Mouse (Mus musculus): Measurements from ENCODE around the gene Pten. TPM values are rescaled to one million over a fixed set of nuclear protein-coding genes. Genes with fewer than 3 reads are reported as not detected.

Pten gene
- polyA plus RNA-seq, 1 experiment from 2014 or later: 11.7 TPM

- Histone ChIP-seq H3K27ac (no peak overlapping the region), H3K4me2 (replicated peaks) (no peak overlapping the region), H3K36me3 (no peaks in the 10 kb centered on the region), H3K27me3 (replicated peaks) (no peaks in the 10 kb centered on the region), H3K9ac (no peak overlapping the region), H3K4me1 (no peaks in the 10 kb centered on the region), H3K4me3 (no peak overlapping the region), H3K9me3 (no peaks in the 10 kb centered on the region)
- 95% methylated on average over 2 of the region's 2 CpGs for WGBS
- no peak for ATAC-seq (ENCODE audit: low FRiP score, low read depth)
These were observed 72.6 kb downstream of the Pten start for GRCm38 (mm10) chr19:32829871-32830270.

GRCm38 (mm10) chr19:32831286-32831685, 74.0 kb downstream of the Pten start:
- Histone ChIP-seq H3K4me1 (no peaks in the 10 kb centered on the region), H3K4me2 (replicated peaks) (no peak overlapping the region), H3K4me3 (no peak overlapping the region), H3K9ac (no peak overlapping the region), H3K9me3 (no peaks in the 10 kb centered on the region), H3K27ac (no peak overlapping the region), H3K36me3 (no peaks in the 10 kb centered on the region), H3K27me3 (replicated peaks) (no peaks in the 10 kb centered on the region)
- WGBS: 94% methylated on average over 4 of the region's 4 CpGs
- no peak for ATAC-seq (ENCODE audit: low FRiP score, low read depth)

- no peak overlapping the region for H3K27ac ChIP-seq
- H3K9me3 ChIP-seq: no peaks in the 10 kb centered on the region
- H3K4me2 ChIP-seq (replicated peaks): no peak overlapping the region
- ATAC-seq (ENCODE audit: low FRiP score, low read depth): no peak
- H3K27me3 ChIP-seq (replicated peaks): no peaks in the 10 kb centered on the region
- H3K36me3 ChIP-seq: no peaks in the 10 kb centered on the region
- 93% methylated on average over 6 of the region's 6 CpGs for WGBS
- no peak overlapping the region for H3K4me3 ChIP-seq
- H3K4me1 ChIP-seq: no peaks in the 10 kb centered on the region
- no peak overlapping the region for H3K9ac ChIP-seq
These were observed 83.2 kb downstream of the Pten start for GRCm38 (mm10) chr19:32840491-32840890.

DNA sequence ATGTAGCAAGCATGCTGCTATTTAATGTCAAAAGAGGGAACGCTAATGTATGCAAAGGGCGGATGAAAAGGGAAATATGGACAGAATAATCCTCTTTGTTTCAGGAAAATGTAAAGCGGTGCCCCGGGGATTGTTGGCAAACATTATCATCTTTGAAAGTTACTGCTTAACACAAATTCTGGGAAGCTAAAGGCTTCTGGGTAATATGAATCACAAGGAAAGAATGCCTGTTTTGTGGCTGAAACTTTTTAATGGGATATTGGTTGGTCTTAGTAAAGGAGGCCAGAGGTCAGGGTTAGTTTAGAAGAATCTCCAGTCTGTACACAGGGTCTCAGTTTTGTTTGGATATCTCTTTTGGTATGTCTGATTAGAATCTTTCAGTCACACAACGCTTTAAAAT, 87.2 kb downstream of the Pten start:
- 85% methylated on average over 5 of the region's 5 CpGs for WGBS
- H3K9ac ChIP-seq: no peak overlapping the region

DNA sequence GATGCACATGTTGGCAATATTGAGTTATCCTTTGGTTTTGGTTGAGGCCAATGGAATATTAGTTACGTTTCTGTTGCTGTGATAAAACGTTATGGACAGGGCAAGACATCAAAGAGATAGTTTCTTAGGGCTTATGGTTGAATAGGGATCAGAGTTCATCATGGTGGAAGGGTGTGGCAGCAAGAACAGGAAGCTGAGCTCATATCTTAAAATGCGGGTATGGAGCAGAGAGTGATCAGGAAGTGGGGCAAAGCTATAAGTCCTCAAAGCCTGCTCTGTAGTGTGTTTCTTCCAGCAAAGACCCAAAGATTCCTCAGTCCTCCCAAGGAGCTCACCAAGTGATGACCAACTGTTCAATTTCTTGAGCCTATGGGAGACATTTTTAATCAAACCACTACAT, 90.7 kb downstream of the Pten start:
- H3K36me3 ChIP-seq: no peaks in the 10 kb centered on the region
- no peaks in the 10 kb centered on the region for H3K27me3 ChIP-seq (replicated peaks)
- no peaks in the 10 kb centered on the region for H3K9me3 ChIP-seq
- ATAC-seq (ENCODE audit: low FRiP score, low read depth): no peak
- H3K4me2 ChIP-seq (replicated peaks): no peak overlapping the region
- H3K27ac ChIP-seq: no peak overlapping the region
- H3K9ac ChIP-seq: no peak overlapping the region
- no peaks in the 10 kb centered on the region for H3K4me1 ChIP-seq
- no peak overlapping the region for H3K4me3 ChIP-seq
- 86% methylated on average over 3 of the region's 3 CpGs for WGBS

More for the DNA sequence above, 87.2 kb downstream of the Pten start:
- H3K36me3 ChIP-seq: no peaks in the 10 kb centered on the region
- no peak overlapping the region for H3K4me3 ChIP-seq
- H3K9me3 ChIP-seq: no peaks in the 10 kb centered on the region
- no peak overlapping the region for H3K4me2 ChIP-seq (replicated peaks)
- H3K27me3 ChIP-seq (replicated peaks): no peaks in the 10 kb centered on the region
- H3K4me1 ChIP-seq: no peaks in the 10 kb centered on the region
- no peak for ATAC-seq (ENCODE audit: low FRiP score, low read depth)
- H3K27ac ChIP-seq: no peak overlapping the region

- no peaks in the 10 kb centered on the region for H3K4me1 ChIP-seq
- H3K4me3 ChIP-seq: no peak overlapping the region
- 80% methylated on average over 3 of the region's 3 CpGs for WGBS
- H3K9me3 ChIP-seq: no peaks in the 10 kb centered on the region
- H3K27me3 ChIP-seq (replicated peaks): no peaks in the 10 kb centered on the region
- no peak for ATAC-seq (ENCODE audit: low FRiP score, low read depth)
- H3K9ac ChIP-seq: no peak overlapping the region
- no peak overlapping the region for H3K4me2 ChIP-seq (replicated peaks)
- H3K36me3 ChIP-seq: no peaks in the 10 kb centered on the region
- no peak overlapping the region for H3K27ac ChIP-seq
These were observed 95.0 kb downstream of the Pten start for GRCm38 (mm10) chr19:32852306-32852705.

DNA sequence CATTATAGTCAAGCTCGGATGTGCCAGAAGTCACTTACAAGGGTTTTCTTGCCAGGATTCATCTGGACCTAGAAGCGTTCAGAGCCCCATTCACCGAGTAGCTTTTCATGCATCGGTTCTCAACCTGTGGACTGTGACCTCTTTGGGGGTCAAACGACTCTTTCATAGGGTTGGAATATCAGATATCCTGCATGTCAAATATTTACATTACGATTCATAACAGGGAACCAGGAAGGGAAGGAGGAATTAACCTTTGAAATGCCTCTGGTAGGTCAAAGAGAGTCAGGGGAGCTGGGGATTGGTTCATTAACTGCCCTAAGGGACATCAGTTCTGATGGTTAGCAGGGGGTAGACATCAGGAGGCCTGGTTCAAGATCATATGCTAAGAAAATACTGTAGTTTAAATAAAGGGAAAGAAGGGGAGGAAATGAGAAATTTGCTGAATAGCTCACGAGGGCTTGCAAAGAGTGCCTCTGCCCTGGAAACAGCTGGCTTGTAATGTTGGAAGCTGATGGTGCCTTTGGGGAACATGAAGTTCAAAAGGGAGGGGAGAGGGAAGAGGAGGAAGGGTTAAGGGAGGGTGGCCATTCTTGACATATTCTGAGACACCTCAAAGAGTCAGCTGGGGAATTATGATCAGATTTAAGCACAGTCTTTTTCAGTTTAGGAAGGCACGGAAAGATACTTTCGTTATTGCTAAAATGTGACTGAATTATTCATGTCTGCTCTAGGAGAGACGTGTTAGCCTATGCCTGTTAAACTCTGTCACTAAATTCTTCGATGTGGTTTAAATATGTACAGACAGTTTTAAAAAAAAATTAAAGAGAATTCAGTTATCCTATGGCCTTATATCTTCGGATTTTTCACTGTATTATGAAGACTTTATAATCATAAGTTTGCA, 104.6 kb downstream of the Pten start:
- no peak overlapping the region for H3K4me2 ChIP-seq (replicated peaks)
- no peak overlapping the region for H3K9ac ChIP-seq
- 77% methylated on average over 12 of the region's 12 CpGs for WGBS
- no peak overlapping the region for H3K4me3 ChIP-seq
- ATAC-seq (ENCODE audit: low FRiP score, low read depth): no peak
- H3K27me3 ChIP-seq (replicated peaks): no peaks in the 10 kb centered on the region
- H3K9me3 ChIP-seq: no peaks in the 10 kb centered on the region
- no peak overlapping the region for H3K27ac ChIP-seq
- no peaks in the 10 kb centered on the region for H3K36me3 ChIP-seq
- H3K4me1 ChIP-seq: peaks cover 3% of the 10 kb centered on the region; the same call in 1 of the 2 replicates

- WGBS: 7% methylated on average over 13 of the region's 13 CpGs
- 0 out of 2 replicates have a peak overlapping the region, but pooled peaks have one; percentile 9 for H3K4me3 ChIP-seq
- no peak for ATAC-seq (ENCODE audit: low FRiP score, low read depth)
These were observed 109.5 kb downstream of the Pten start for GRCm38 (mm10) chr19:32866765-32867164.

DNA sequence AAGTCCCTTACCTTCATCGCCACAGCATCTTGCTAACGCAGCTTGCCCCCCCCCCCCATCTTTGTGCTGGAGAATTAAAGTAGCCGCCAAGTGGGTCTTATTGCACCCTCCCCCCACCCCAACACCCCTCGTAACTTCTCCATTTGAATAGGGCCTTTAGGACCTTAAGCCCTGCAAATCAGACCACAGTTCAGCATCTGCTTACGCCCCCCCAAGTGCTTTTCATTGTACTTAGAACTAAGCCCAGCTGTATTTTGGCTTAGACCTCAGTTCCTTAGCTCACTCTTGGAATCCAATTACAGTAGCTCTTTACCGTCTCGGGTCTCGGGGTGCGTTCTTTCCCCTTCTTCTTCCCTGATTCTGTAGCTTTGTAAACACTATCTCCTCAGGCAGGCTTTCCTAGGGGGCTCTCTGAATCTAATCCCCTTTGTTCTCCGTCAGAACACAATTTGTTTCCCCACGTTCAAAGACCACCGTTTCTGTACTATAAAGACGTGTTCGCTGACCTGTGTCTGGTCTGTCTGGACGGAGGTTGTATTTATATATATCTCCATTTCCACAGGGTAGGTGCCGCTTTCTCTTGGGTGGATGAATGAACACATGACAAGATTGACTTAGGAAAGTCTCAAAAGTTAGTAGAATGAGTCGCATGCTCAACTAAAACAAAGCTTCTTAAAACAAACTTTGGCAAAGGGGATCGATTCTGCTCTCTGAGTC, 110.0 kb downstream of the Pten start:
- Histone ChIP-seq H3K9ac (no peak overlapping the region), H3K4me2 (replicated peaks) (peak overlapping the region; percentile 57), H3K36me3 (no peaks in the 10 kb centered on the region), H3K27ac (no peak overlapping the region), H3K9me3 (no peaks in the 10 kb centered on the region), H3K4me1 (peaks cover 10% of the 10 kb centered on the region), H3K27me3 (replicated peaks) (no peaks in the 10 kb centered on the region), H3K4me3 (0 out of 2 replicates have a peak overlapping the region, but pooled peaks have one; percentile 9)
- WGBS: 5% methylated on average over 18 of the region's 18 CpGs
- ATAC-seq (ENCODE audit: low FRiP score, low read depth): peak; percentile 58; the same call in 1 of the 2 replicates

More at GRCm38 (mm10) chr19:32866765-32867164, 109.5 kb downstream of the Pten start:
- Histone ChIP-seq H3K27ac (no peak overlapping the region), H3K36me3 (no peaks in the 10 kb centered on the region), H3K9ac (no peak overlapping the region), H3K4me1 (peaks cover 10% of the 10 kb centered on the region), H3K4me2 (replicated peaks) (peak overlapping the region; percentile 57), H3K9me3 (no peaks in the 10 kb centered on the region), H3K27me3 (replicated peaks) (no peaks in the 10 kb centered on the region)

DNA sequence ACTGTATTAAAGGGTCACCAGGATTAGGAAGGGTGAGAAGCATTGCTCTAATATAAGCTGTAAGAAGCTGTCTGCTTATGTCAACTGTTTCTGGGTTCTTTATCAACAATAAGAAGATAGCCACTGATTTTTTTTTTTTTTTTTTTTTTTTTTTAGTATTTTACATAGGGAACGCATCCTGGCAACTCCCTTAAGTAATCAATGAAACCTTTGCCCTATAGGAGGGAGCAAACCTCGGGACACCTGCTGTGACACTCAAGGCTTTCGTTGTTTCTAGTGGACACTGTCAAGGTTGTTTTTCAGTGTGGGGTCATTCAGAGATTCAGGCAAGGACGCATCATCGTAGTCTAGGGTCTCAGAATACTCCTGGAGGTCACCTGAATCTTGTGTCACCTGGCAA, 111.3 kb downstream of the Pten start:
- no peak for ATAC-seq (ENCODE audit: low FRiP score, low read depth)
- Histone ChIP-seq H3K4me1 (peaks cover 10% of the 10 kb centered on the region), H3K27me3 (replicated peaks) (no peaks in the 10 kb centered on the region), H3K9ac (no peak overlapping the region), H3K4me3 (no peak overlapping the region), H3K36me3 (no peaks in the 10 kb centered on the region), H3K4me2 (replicated peaks) (no peak overlapping the region), H3K9me3 (no peaks in the 10 kb centered on the region), H3K27ac (no peak overlapping the region)
- WGBS: 56% methylated on average over 5 of the region's 5 CpGs

- no peak overlapping the region for H3K4me2 ChIP-seq (replicated peaks)
- no peak overlapping the region for H3K27ac ChIP-seq
- H3K4me1 ChIP-seq: peaks cover 13% of the 10 kb centered on the region
- no peaks in the 10 kb centered on the region for H3K9me3 ChIP-seq
- H3K27me3 ChIP-seq (replicated peaks): no peaks in the 10 kb centered on the region
- H3K36me3 ChIP-seq: no peaks in the 10 kb centered on the region
- WGBS: 48% methylated on average over 10 of the region's 10 CpGs
- H3K4me3 ChIP-seq: no peak overlapping the region
- no peak overlapping the region for H3K9ac ChIP-seq
- no peak for ATAC-seq (ENCODE audit: low FRiP score, low read depth)
These were observed 111.9 kb downstream of the Pten start for GRCm38 (mm10) chr19:32869053-32869680.
